Mouse (Mus musculus) heart, embryonic 16.5 days (tissue): ENCODE measurements around the gene Gm20219. TPM values are rescaled to one million over a fixed set of nuclear protein-coding genes. Genes with fewer than 3 reads are reported as not detected.

Experiments
- ATAC-seq: fragments of 200-750 bp; cut with Nextera tagmentation; replicated peaks from 2 replicates; pipeline ENCODE4 v1.8.0; 2017; ENCODE audit warnings: moderate number of reproducible peaks; ENCODE audit not compliant: insufficient read depth, low FRiP score; ENCODE audit errors: extremely low read depth
- H3K27ac ChIP-seq: fragments of 300-500 bp; sonication (generic); 2 replicates; pipeline ENCODE4 v1.5.1; 2014; ENCODE audit warnings: mild to moderate bottlenecking, low read length, control low read depth, moderate library complexity
- H3K27me3 ChIP-seq: fragments of 300-500 bp; sonication (generic); 2 replicates; pipeline ENCODE4 v1.6.1; 2014; ENCODE audit warnings: low read length, mixed read lengths; ENCODE audit not compliant: control insufficient read depth, insufficient read depth
- H3K36me3 ChIP-seq: fragments of 300-500 bp; sonication (generic); 2 replicates; pipeline ENCODE4 v1.6.1; 2014; ENCODE audit not compliant: control insufficient read depth, insufficient read depth
- H3K4me1 ChIP-seq: fragments of 300-500 bp; sonication (generic); 2 replicates; pipeline ENCODE4 v1.6.1; 2014; ENCODE audit warnings: low read length, mixed read lengths; ENCODE audit not compliant: control insufficient read depth, insufficient read depth
- H3K4me2 ChIP-seq: fragments of 300-500 bp; sonication (generic); 2 replicates; pipeline ENCODE4 v1.6.1; 2014; ENCODE audit warnings: low read depth, mild to moderate bottlenecking, control low read depth, low read length
- H3K4me3 ChIP-seq: fragments of 300-500 bp; sonication (generic); 2 replicates; pipeline ENCODE4 v1.5.1; 2014; ENCODE audit warnings: mild to moderate bottlenecking, control low read depth, low read length
- H3K9ac ChIP-seq: fragments of 300-500 bp; sonication (generic); 2 replicates; pipeline ENCODE4 v1.6.1; 2014; ENCODE audit warnings: low read length, control low read depth
- H3K9me3 ChIP-seq: fragments of 300-500 bp; sonication (generic); replicated peaks from 2 replicates; pipeline ENCODE4 v1.6.1; 2016; ENCODE audit warnings: low read length; ENCODE audit not compliant: control insufficient read depth
- WGBS: fragments of 180-500 bp; shearing (Covaris S2); extraction: QIAGEN DNeasy Blood & Tissue Kit; methylation state at CpG from one replicate; pipeline ENCODE4 v1.1.7; 2014; 5-methylcytosine and 5-hydroxymethylcytosine counted together
- polyA plus RNA-seq: library from polyadenylated mRNA; unstranded; fragments of >200 nt; fragmentation: Nextera tagmentation; extraction: Ambion mirVana; gene quantifications from 2 replicates; pipeline ENCODE4 v1.2.1, GENCODE M21; 2015

The Gm20219 gene
- polyA plus RNA-seq, 1 experiment from 2014 or later, result 0.62 TPM

- H3K4me2 ChIP-seq, result peak within 1 kb of the TSS; percentile 95
- peaks cover 41% of the 10 kb centered on the region for H3K4me1 ChIP-seq
- H3K27ac ChIP-seq, result peak within 1 kb of the TSS; percentile 98
- H3K36me3 ChIP-seq, result peaks cover 49% of the 10 kb centered on the region
- under 1% methylated on average over 92 of the region's 101 CpGs for WGBS
- peak within 1 kb of the TSS; percentile 95 for H3K4me3 ChIP-seq
- no peaks in the 10 kb centered on the region for H3K9me3 ChIP-seq
- H3K9ac ChIP-seq, result peak within 1 kb of the TSS; percentile 98
- ATAC-seq, result peak; percentile 94
- no peaks in the 10 kb centered on the region for H3K27me3 ChIP-seq
Measured at GRCm38 (mm10) chr17:56584257-56585130, 30.3 kb upstream of the Gm20219 start, which contains the start of the genes Safb2 and Safb. Gene Safb2, minus strand, starts transcription at chr17:56584585. Gene Safb, plus strand, starts transcription at chr17:56584825.

GRCm38 (mm10) chr17:56583611-56584256 lies 29.5 kb upstream of the Gm20219 start:
- H3K36me3 ChIP-seq, result peaks cover 47% of the 10 kb centered on the region
- H3K27ac ChIP-seq, result peak overlapping the region; percentile 98
- under 1% methylated on average over 30 of the region's 33 CpGs for WGBS
- H3K4me3 ChIP-seq, result peak overlapping the region; percentile 95
- peak overlapping the region; percentile 95 for H3K4me2 ChIP-seq
- H3K9ac ChIP-seq, result peak overlapping the region; percentile 98
- H3K4me1 ChIP-seq, result peaks cover 41% of the 10 kb centered on the region
- no peaks in the 10 kb centered on the region for H3K27me3 ChIP-seq
- H3K9me3 ChIP-seq, result no peaks in the 10 kb centered on the region
- ATAC-seq, result peak; percentile 2; the same call in 1 of the 2 replicates

GRCm38 (mm10) chr17:56583071-56583470 lies 28.9 kb upstream of the Gm20219 start:
- Histone ChIP-seq H3K4me3 (peak overlapping the region; percentile 95), H3K4me1 (peaks cover 40% of the 10 kb centered on the region), H3K9me3 (no peaks in the 10 kb centered on the region), H3K27ac (peak overlapping the region; percentile 98; the same call in 1 of the 2 replicates), H3K36me3 (peaks cover 48% of the 10 kb centered on the region), H3K27me3 (no peaks in the 10 kb centered on the region), H3K9ac (peak overlapping the region; percentile 98), H3K4me2 (peak overlapping the region; percentile 95)
- no peak for ATAC-seq
- 61% methylated on average over 1 of the region's 1 CpGs for WGBS

- ATAC-seq, result no peak
- no peaks in the 10 kb centered on the region for H3K27me3 ChIP-seq
Measured at GRCm38 (mm10) chr17:56572939-56573338, 18.8 kb upstream of the Gm20219 start.

GRCm38 (mm10) chr17:56572154-56572553 lies 18.0 kb upstream of the Gm20219 start:
- no peak overlapping the region for H3K4me3 ChIP-seq
- 34% methylated on average over 1 of the region's 1 CpGs for WGBS

More at GRCm38 (mm10) chr17:56572939-56573338, 18.8 kb upstream of the Gm20219 start:
- H3K4me3 ChIP-seq, result no peak overlapping the region
- H3K27ac ChIP-seq, result no peak overlapping the region
- WGBS, result 89% methylated on average over 3 of the region's 3 CpGs
- no peak overlapping the region for H3K9ac ChIP-seq
- H3K4me1 ChIP-seq, result 0 out of 2 replicates have a peak, but pooled peaks cover 4% of the 10 kb centered on the region
- H3K4me2 ChIP-seq, result no peak overlapping the region
- H3K9me3 ChIP-seq, result no peaks in the 10 kb centered on the region
- peaks cover 80% of the 10 kb centered on the region for H3K36me3 ChIP-seq

GRCm38 (mm10) chr17:56570287-56570686 lies 16.1 kb upstream of the Gm20219 start:
- Histone ChIP-seq H3K27ac (no peak overlapping the region), H3K4me1 (0 out of 2 replicates have a peak, but pooled peaks cover 4% of the 10 kb centered on the region), H3K9ac (no peak overlapping the region), H3K36me3 (peaks cover 82% of the 10 kb centered on the region), H3K27me3 (no peaks in the 10 kb centered on the region), H3K9me3 (no peaks in the 10 kb centered on the region), H3K4me3 (no peak overlapping the region), H3K4me2 (no peak overlapping the region)
- ATAC-seq, result no peak
- 85% methylated on average over 4 of the region's 4 CpGs for whole genome bisulfite sequencing

More at GRCm38 (mm10) chr17:56572154-56572553, 18.0 kb upstream of the Gm20219 start:
- Histone ChIP-seq H3K9ac (no peak overlapping the region), H3K36me3 (peaks cover 77% of the 10 kb centered on the region), H3K27me3 (no peaks in the 10 kb centered on the region), H3K27ac (no peak overlapping the region), H3K4me1 (0 out of 2 replicates have a peak, but pooled peaks cover 4% of the 10 kb centered on the region), H3K4me2 (no peak overlapping the region), H3K9me3 (no peaks in the 10 kb centered on the region)
- no peak for ATAC-seq

- Histone ChIP-seq H3K9me3 (no peaks in the 10 kb centered on the region), H3K36me3 (peaks cover 87% of the 10 kb centered on the region), H3K4me1 (0 out of 2 replicates have a peak, but pooled peaks cover 1% of the 10 kb centered on the region), H3K27me3 (no peaks in the 10 kb centered on the region), H3K9ac (no peak overlapping the region), H3K4me3 (no peak overlapping the region), H3K4me2 (no peak overlapping the region), H3K27ac (no peak overlapping the region)
- 92% methylated on average over 4 of the region's 4 CpGs for WGBS
- ATAC-seq, result no peak
Measured at GRCm38 (mm10) chr17:56567370-56567769, 13.2 kb upstream of the Gm20219 start.

GRCm38 (mm10) chr17:56566918-56567317 lies 12.7 kb upstream of the Gm20219 start:
- Histone ChIP-seq H3K27ac (no peak overlapping the region), H3K4me3 (no peak overlapping the region), H3K9ac (no peak overlapping the region), H3K4me1 (no peaks in the 10 kb centered on the region), H3K27me3 (no peaks in the 10 kb centered on the region), H3K9me3 (no peaks in the 10 kb centered on the region), H3K36me3 (peaks cover 88% of the 10 kb centered on the region), H3K4me2 (no peak overlapping the region)
- ATAC-seq, result no peak
- 94% methylated on average over 5 of the region's 5 CpGs for WGBS
